Mouse (Mus musculus) liver, postnatal 0 days (tissue): ENCODE results near the gene Gm5089.
"Not testable (repeated sequence)": the region's sequence is repeated elsewhere in the genome, so short reads cannot be mapped to it uniquely, and the experiment has no call there.

Experiments used
- CTCF ChIP-seq: sonication (generic); IDR thresholded peaks from 2 replicates; pipeline ENCODE4 v1.5.1; 2016; ENCODE audit warnings: antibody characterized with exemption, low read depth
- EP300 ChIP-seq: IDR thresholded peaks from 2 replicates; pipeline ENCODE4 v1.6.1; 2016; ENCODE audit warnings: antibody characterized with exemption, low read depth, mild to moderate bottlenecking

- TF ChIP-seq CTCF, EP300: not testable (repeated sequence)
These were observed 8.4 kb upstream of the Gm5089 start for GRCm38 (mm10) chr14:122459332-122459731.
